Mouse (Mus musculus) midbrain, postnatal 0 days (tissue): ENCODE results near the gene Phgdh. TPM values are rescaled to one million over a fixed set of nuclear protein-coding genes. Genes with fewer than 3 reads are reported as not detected.
A peak's percentile ranks its signal among the peaks of the same experiment; 100 is the strongest.
"Not testable (repeated sequence)": the region's sequence is repeated elsewhere in the genome, so short reads cannot be mapped to it uniquely, and the experiment has no call there.

Experiments
- ATAC-seq: fragments of 200-750 bp; cut with Nextera tagmentation; 2 replicates; pipeline ENCODE4 v1.8.0; 2017; ENCODE audit warnings: moderate number of reproducible peaks, mild to moderate bottlenecking, moderate TSS enrichment, moderate library complexity; ENCODE audit not compliant: low FRiP score
- DNase-seq: peaks from one replicate; pipeline ENCODE4 v3.0.0-alpha.2; 2015; ENCODE audit warnings: low spot score
- H3K27ac ChIP-seq: fragments of 300-500 bp; sonication (generic); 2 replicates; pipeline ENCODE4 v1.5.1; 2014; ENCODE audit warnings: low read depth, mild to moderate bottlenecking, low read length, mixed read lengths
- H3K27me3 ChIP-seq: fragments of 300-500 bp; sonication (generic); 2 replicates; pipeline ENCODE4 v1.6.1; 2014; ENCODE audit warnings: low read length, control low read depth, mixed read lengths; ENCODE audit not compliant: insufficient read depth
- H3K36me3 ChIP-seq: fragments of 300-500 bp; sonication (generic); 2 replicates; pipeline ENCODE4 v1.6.1; 2014; ENCODE audit warnings: low read length, control low read depth, mixed read lengths; ENCODE audit not compliant: insufficient read depth
- H3K4me1 ChIP-seq: fragments of 300-500 bp; sonication (generic); 2 replicates; pipeline ENCODE4 v1.6.1; 2014; ENCODE audit warnings: mild to moderate bottlenecking, control low read depth, antibody characterized with exemption, low read length, mixed read lengths; ENCODE audit not compliant: insufficient read depth
- H3K4me2 ChIP-seq: fragments of 300-500 bp; sonication (generic); 2 replicates; pipeline ENCODE4 v1.6.1; 2014; ENCODE audit warnings: low read depth, mild to moderate bottlenecking, low read length, mixed read lengths; ENCODE audit not compliant: poor library complexity, severe bottlenecking
- H3K4me3 ChIP-seq: fragments of 300-500 bp; sonication (generic); 2 replicates; pipeline ENCODE4 v1.5.1; 2014; ENCODE audit warnings: low read depth, mild to moderate bottlenecking, low read length, moderate library complexity
- H3K9ac ChIP-seq: fragments of 300-500 bp; sonication (generic); replicated peaks from 2 replicates; pipeline ENCODE4 v1.6.1; 2014; ENCODE audit warnings: mild to moderate bottlenecking, low read length, moderate library complexity, mixed read lengths; ENCODE audit not compliant: poor library complexity, severe bottlenecking
- H3K9me3 ChIP-seq: fragments of 300-500 bp; sonication (generic); 2 replicates; pipeline ENCODE4 v1.6.1; 2016; ENCODE audit warnings: low read length, control low read depth
- CTCF ChIP-seq: IDR thresholded peaks from 2 replicates; pipeline ENCODE4 v1.5.1; 2016; ENCODE audit warnings: antibody characterized with exemption, mild to moderate bottlenecking
- WGBS: fragments of 180-500 bp; shearing (Covaris S2); extraction: QIAGEN DNeasy Blood & Tissue Kit; methylation state at CpG from one replicate; pipeline ENCODE4 v1.1.7; 2014; 5-methylcytosine and 5-hydroxymethylcytosine counted together
- polyA plus RNA-seq: library from polyadenylated mRNA; unstranded; fragments of >200 nt; fragmentation: Nextera tagmentation; extraction: Ambion mirVana; gene quantifications from 2 replicates; pipeline ENCODE4 v1.2.1, GENCODE M21; 2015
- total RNA-seq: library from RNA; depleted of rRNA; stranded (reverse); fragments of >200 nt; gene quantifications from 2 replicates; pipeline ENCODE4 v1.2.3, GENCODE M21; 2014; rRNA removed

Phgdh gene
- total RNA-seq (182 and 206 TPM in 2 replicates), polyA plus RNA-seq (148 and 171 TPM in 2 replicates)

- H3K36me3 ChIP-seq, H3K27me3 ChIP-seq, H3K4me1 ChIP-seq, H3K9me3 ChIP-seq: not testable (repeated sequence)
- H3K9ac ChIP-seq: peak within 1 kb of the TSS; percentile 54
- peak; percentile 62 for ATAC-seq
- H3K4me3 ChIP-seq: peak within 1 kb of the TSS; percentile 55
- peak; percentile 83 for DNase-seq
- WGBS: under 1% methylated on average over 10 of the region's 10 CpGs
- H3K27ac ChIP-seq: peak within 1 kb of the TSS; percentile 33
- peak within 1 kb of the TSS; percentile 98 for H3K4me2 ChIP-seq
These were observed at the start of gene Phgdh for GRCm38 (mm10) chr3:98339706-98340109. Phgdh (minus strand) TSS chr3:98339990.

DNA sequence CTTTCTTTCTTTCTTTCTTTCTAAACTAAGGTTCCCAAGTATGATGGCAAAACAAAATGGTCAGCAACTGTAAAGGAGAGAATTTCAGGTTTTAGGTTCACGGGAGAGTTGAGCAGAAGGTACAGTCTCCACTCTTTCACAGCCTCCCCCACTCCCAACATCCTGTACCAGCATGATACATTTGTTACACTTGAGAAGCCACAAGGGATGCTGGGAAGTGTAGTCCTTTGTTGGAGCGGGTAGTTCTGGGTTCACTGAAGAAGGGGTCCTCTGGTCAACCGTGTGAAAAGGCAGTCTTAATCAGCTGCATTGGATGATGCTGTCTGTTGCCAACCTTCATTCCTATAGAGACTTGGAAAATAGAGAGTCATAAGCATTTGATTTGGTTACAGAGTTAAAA is 49.5 kb upstream of the Phgdh start:
- Histone ChIP-seq H3K4me2 (no peak overlapping the region), H3K4me3 (no peak overlapping the region), H3K4me1 (peaks cover 8% of the 10 kb centered on the region; the same call in 1 of the 2 replicates), H3K9me3 (no peaks in the 10 kb centered on the region), H3K27ac (no peak overlapping the region), H3K36me3 (no peaks in the 10 kb centered on the region), H3K27me3 (no peaks in the 10 kb centered on the region), H3K9ac (no peak overlapping the region)
- WGBS: 61% methylated on average over 3 of the region's 3 CpGs
- ATAC-seq: no peak
- peak; percentile 35 for DNase-seq
- TF ChIP-seq CTCF: no peak

DNA sequence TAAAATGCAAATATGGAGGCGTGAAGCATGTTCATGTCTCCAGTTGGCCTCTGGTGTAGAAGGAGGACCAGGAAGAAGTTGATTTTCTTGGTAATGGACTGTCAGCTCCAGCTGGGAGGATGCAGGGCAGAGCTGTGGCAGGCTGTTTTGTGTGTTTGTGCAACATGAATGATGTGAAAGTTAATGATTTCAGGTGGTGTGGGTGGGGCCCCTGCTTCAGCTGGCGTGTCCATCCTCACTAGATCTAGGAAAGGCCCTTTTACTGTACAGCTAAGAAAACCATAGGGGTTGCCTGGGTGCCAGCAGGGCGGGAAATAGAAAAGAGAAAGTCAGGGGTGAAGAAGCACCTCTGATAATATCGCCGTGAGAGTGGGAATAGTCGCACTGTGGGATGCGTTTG is 48.0 kb upstream of the Phgdh start:
- Histone ChIP-seq H3K27ac (no peak overlapping the region), H3K36me3 (no peaks in the 10 kb centered on the region), H3K9me3 (no peaks in the 10 kb centered on the region), H3K4me2 (no peak overlapping the region), H3K4me1 (peaks cover 13% of the 10 kb centered on the region; the same call in 1 of the 2 replicates), H3K9ac (no peak overlapping the region), H3K27me3 (no peaks in the 10 kb centered on the region), H3K4me3 (no peak overlapping the region)
- 72% methylated on average over 7 of the region's 7 CpGs for WGBS
- TF ChIP-seq CTCF: no peak
- ATAC-seq: no peak
- DNase-seq: no peak

GRCm38 (mm10) chr3:98387086-98387485 is 47.3 kb upstream of the Phgdh start:
- WGBS: 57% methylated on average over 4 of the region's 4 CpGs
- Histone ChIP-seq H3K27me3 (no peaks in the 10 kb centered on the region), H3K36me3 (no peaks in the 10 kb centered on the region), H3K4me2 (no peak overlapping the region), H3K4me3 (no peak overlapping the region), H3K9ac (no peak overlapping the region), H3K4me1 (peaks cover 13% of the 10 kb centered on the region; the same call in 1 of the 2 replicates), H3K9me3 (no peaks in the 10 kb centered on the region), H3K27ac (no peak overlapping the region)
- ATAC-seq (no peak), DNase-seq (no peak)
- TF ChIP-seq CTCF: no peak

- no peaks in the 10 kb centered on the region for H3K9me3 ChIP-seq
- H3K9ac ChIP-seq: peak overlapping the region; percentile 93
- H3K4me2 ChIP-seq: peak overlapping the region; percentile 86
- peak overlapping the region; percentile 89 for H3K4me3 ChIP-seq
- ATAC-seq (peak; percentile 45), DNase-seq (peak; percentile 38)
- peaks cover 13% of the 10 kb centered on the region; the same call in 1 of the 2 replicates for H3K4me1 ChIP-seq
- no peaks in the 10 kb centered on the region for H3K27me3 ChIP-seq
- H3K36me3 ChIP-seq: no peaks in the 10 kb centered on the region
- TF ChIP-seq CTCF: no peak
- 5% methylated on average over 21 of the region's 21 CpGs for WGBS
- peak overlapping the region; percentile 94 for H3K27ac ChIP-seq
These were observed 43.4 kb upstream of the Phgdh start for GRCm38 (mm10) chr3:98383024-98383790.

GRCm38 (mm10) chr3:98382246-98382939 is 42.6 kb upstream of the Phgdh start, which contains the start of gene Zfp697:
Zfp697 (plus strand) TSS chr3:98382461.
- TF ChIP-seq CTCF: peak; percentile 67
- Histone ChIP-seq H3K4me3 (peak within 1 kb of the TSS; percentile 89), H3K4me1 (peaks cover 13% of the 10 kb centered on the region; the same call in 1 of the 2 replicates), H3K27ac (peak within 1 kb of the TSS; percentile 94), H3K36me3 (no peaks in the 10 kb centered on the region), H3K9ac (peak within 1 kb of the TSS; percentile 93), H3K27me3 (no peaks in the 10 kb centered on the region), H3K4me2 (peak within 1 kb of the TSS; percentile 86), H3K9me3 (no peaks in the 10 kb centered on the region)
- peak; percentile 91 for DNase-seq
- under 1% methylated on average over 42 of the region's 42 CpGs for WGBS
- peak; percentile 91 for ATAC-seq
